Mouse (Mus musculus): ENCODE results near the gene Grik3. TPM values are rescaled to one million over a fixed set of nuclear protein-coding genes. Genes with fewer than 3 reads are reported as not detected.

Grik3 gene
- polyA plus RNA-seq, 1 experiment from 2014 or later, result 0.41 TPM

DNA sequence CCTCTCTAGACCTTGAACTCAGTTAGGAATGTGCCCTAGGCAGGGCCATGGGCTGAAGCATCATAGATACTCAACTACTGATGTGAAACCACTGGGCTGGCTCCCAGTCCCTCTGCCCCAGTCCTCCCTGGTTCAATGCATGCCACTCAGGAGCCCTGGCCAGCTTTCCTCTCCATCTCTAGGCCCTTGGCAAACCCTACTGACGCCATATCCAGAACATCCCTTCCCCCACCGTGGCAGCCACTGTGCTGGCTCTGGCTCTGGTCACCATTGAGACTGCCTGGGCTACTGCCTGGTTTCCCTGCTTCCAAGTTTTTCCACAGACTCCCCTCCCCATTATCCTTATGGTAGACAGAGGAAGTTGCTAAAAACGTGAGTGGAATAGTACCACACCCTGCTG lies 255.4 kb downstream of the Grik3 start:
- Histone ChIP-seq H3K36me3 (ENCODE audit: control insufficient read depth, insufficient read depth, low read length) (no peaks in the 10 kb centered on the region), H3K4me3 (replicated peaks; ENCODE audit: low read length) (no peak overlapping the region), H3K4me1 (ENCODE audit: control insufficient read depth, insufficient read depth, low read length) (no peaks in the 10 kb centered on the region), H3K9me3 (replicated peaks; ENCODE audit: control insufficient read depth, low read length) (no peaks in the 10 kb centered on the region), H3K4me2 (ENCODE audit: low read depth, low read length) (no peak overlapping the region), H3K27me3 (ENCODE audit: control insufficient read depth, insufficient read depth, low read length) (no peaks in the 10 kb centered on the region), H3K9ac (ENCODE audit: low read length) (no peak overlapping the region), H3K27ac (ENCODE audit: low read length) (no peak overlapping the region)
- WGBS, result 59% methylated on average over 3 of the region's 3 CpGs
- no peak for ATAC-seq (ENCODE audit: insufficient read depth, low FRiP score)

DNA sequence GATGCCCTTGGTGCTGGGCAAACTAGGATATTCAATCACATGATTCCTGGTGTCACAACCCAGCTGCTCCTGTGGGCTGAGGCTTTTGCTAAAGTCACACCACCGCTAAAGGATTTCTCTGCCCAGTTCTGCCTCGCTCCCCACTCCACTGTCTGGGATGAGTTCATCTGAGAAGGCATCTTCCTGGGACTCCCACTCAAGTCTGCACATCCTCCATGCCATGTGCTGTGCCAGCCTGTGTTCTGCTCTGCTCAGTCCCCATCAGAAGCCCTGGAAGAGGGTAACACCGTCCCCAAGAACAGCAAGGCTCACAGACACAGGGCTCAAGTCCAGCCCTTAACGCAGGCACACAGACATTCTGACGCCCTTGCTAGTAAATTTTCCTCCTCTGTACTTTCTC lies 265.9 kb downstream of the Grik3 start:
- Histone ChIP-seq H3K4me3 (replicated peaks; ENCODE audit: low read length) (no peak overlapping the region), H3K36me3 (ENCODE audit: control insufficient read depth, insufficient read depth, low read length) (no peaks in the 10 kb centered on the region), H3K27ac (ENCODE audit: low read length) (no peak overlapping the region), H3K9me3 (replicated peaks; ENCODE audit: control insufficient read depth, low read length) (no peaks in the 10 kb centered on the region), H3K4me2 (ENCODE audit: low read depth, low read length) (no peak overlapping the region), H3K9ac (ENCODE audit: low read length) (no peak overlapping the region), H3K27me3 (ENCODE audit: control insufficient read depth, insufficient read depth, low read length) (no peaks in the 10 kb centered on the region), H3K4me1 (ENCODE audit: control insufficient read depth, insufficient read depth, low read length) (no peaks in the 10 kb centered on the region)
- no peak for ATAC-seq (ENCODE audit: insufficient read depth, low FRiP score)
- 80% methylated on average over 5 of the region's 5 CpGs for WGBS

DNA sequence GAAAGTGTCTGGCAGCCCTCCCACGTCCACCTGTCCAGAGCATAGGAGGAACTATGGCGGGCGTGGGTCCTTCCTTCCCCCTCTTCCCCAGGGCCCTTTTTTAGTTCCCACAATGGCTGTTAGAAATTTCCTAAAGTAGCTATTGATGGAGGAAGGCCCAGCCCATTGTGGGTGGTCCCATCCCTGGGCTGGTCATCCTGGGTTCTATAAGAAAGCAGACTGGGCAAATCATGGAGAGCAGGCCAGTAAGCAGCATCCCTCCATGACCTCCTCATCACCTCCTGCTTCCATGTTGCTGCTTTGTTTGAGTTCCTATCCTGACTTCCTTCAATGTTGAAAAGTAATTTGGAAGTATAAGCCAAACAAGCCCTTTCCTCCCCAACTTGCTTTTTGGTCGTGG lies 269.8 kb downstream of the Grik3 start:
- no peaks in the 10 kb centered on the region for H3K4me1 ChIP-seq (ENCODE audit: control insufficient read depth, insufficient read depth, low read length)
- ATAC-seq (ENCODE audit: insufficient read depth, low FRiP score), result no peak
- no peaks in the 10 kb centered on the region for H3K9me3 ChIP-seq (replicated peaks; ENCODE audit: control insufficient read depth, low read length)
- no peak overlapping the region for H3K4me2 ChIP-seq (ENCODE audit: low read depth, low read length)
- no peak overlapping the region for H3K4me3 ChIP-seq (replicated peaks; ENCODE audit: low read length)
- H3K36me3 ChIP-seq (ENCODE audit: control insufficient read depth, insufficient read depth, low read length), result no peaks in the 10 kb centered on the region
- H3K27ac ChIP-seq (ENCODE audit: low read length), result no peak overlapping the region
- H3K9ac ChIP-seq (ENCODE audit: low read length), result no peak overlapping the region
- no peaks in the 10 kb centered on the region for H3K27me3 ChIP-seq (ENCODE audit: control insufficient read depth, insufficient read depth, low read length)
- 83% methylated on average over 4 of the region's 4 CpGs for WGBS

DNA sequence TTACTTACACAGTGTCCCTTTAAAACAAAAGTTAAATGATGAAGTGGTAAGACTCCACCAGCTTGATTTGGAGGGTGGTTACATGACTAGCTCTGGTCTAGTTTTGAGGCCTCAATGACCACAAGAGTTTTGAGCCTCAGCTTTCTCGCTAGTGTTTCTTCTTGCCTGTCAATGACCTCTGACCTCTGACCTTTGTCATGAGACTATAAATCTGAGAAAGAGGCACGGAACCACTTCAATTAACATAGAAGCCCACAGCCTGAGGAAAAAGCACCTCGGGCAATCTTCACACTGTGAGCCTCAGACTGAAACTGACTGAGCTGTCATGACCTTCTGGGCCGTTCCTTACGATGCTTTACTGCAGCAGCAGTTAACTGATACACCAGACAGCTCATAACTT lies 272.6 kb downstream of the Grik3 start:
- Histone ChIP-seq H3K9me3 (replicated peaks; ENCODE audit: control insufficient read depth, low read length) (no peaks in the 10 kb centered on the region), H3K36me3 (ENCODE audit: control insufficient read depth, insufficient read depth, low read length) (no peaks in the 10 kb centered on the region), H3K27me3 (ENCODE audit: control insufficient read depth, insufficient read depth, low read length) (no peaks in the 10 kb centered on the region), H3K27ac (ENCODE audit: low read length) (no peak overlapping the region), H3K4me3 (replicated peaks; ENCODE audit: low read length) (no peak overlapping the region), H3K4me2 (ENCODE audit: low read depth, low read length) (no peak overlapping the region), H3K9ac (ENCODE audit: low read length) (no peak overlapping the region), H3K4me1 (ENCODE audit: control insufficient read depth, insufficient read depth, low read length) (no peaks in the 10 kb centered on the region)
- ATAC-seq (ENCODE audit: insufficient read depth, low FRiP score), result no peak
- 41% methylated on average over 5 of the region's 5 CpGs for WGBS

Small RNAs within 50 kb of the gene (microRNA-seq; reads per million reads assigned to microRNA genes)
- not detected for gene Mir692-2

Measured in stomach, embryonic 16.5 days (tissue).